In the genomic region with DNA sequence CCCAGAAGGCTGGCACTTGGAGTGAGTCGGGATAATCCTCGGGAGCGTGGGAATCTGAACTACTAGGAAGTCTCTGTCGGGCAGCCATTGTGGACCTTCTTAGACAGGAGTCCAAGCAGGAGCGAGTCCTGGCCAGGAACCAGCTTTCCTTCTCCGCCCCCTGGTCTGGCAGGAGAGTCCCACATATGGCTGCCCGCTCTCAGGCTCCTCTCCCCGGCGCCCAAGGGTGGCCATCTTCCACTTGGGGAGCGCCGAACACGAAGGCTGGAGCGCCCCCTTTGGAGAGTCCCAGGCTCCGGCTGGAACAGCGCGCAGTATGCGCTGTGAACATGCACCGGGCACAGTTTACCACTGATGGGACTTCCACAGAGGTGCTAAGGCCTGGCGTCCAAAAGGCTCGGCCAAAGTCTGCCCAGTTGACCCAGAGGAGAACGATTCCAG, we compare ENCODE assay signal across 8 mouse cellular contexts. TPM values are rescaled to one million over a fixed set of nuclear protein-coding genes. Genes with fewer than 3 reads are reported as not detected.
DNase-seq lines count a peak whose midpoint lies in the region; ATAC-seq lines count a peak whose summit lies in the region.

No protein-coding gene starts in this region.

- peak; percentile 67 for ATAC-seq in intestine, embryonic 16.5 days
- ATAC-seq in megakaryocyte-erythroid progenitor cell, adult 5-6 weeks (replicated peaks; ENCODE audit: low FRiP score, low TSS enrichment, poor library complexity, severe bottlenecking), result peak; percentile 62
- ATAC-seq in activated CD4-positive, CD25-positive, alpha-beta regulatory T cell, adult 4 months, result no peak

- WGBS in intestine, embryonic 16.5 days, result under 1% methylated on average over 21 of the region's 21 CpGs

- H3K27ac ChIP-seq in intestine, embryonic 16.5 days (ENCODE audit: low read length), result peak overlapping the region; percentile 93

- H3K27me3 ChIP-seq in intestine, embryonic 16.5 days (replicated peaks; ENCODE audit: control insufficient read depth, insufficient read depth, low read length), result no peaks in the 10 kb centered on the region

- peak overlapping the region; percentile 81 for H3K9ac ChIP-seq in intestine, embryonic 16.5 days (ENCODE audit: low read depth, low read length)

- intact Hi-C loops in gastrocnemius, postnatal 36 days (cut with DNase I), result loop anchor here (5.0 kb wide), 1 partner anchor 58 kb away; the partner anchor contains the start of gene Fads3
- intact Hi-C loops in left cerebral cortex, postnatal 25 days (cut with DNase I), result loop anchor here (1.0 kb wide), 1 partner anchor 82 kb away; the partner anchor contains the start of gene Fads1

- DNase-seq in adrenal gland, postnatal 10 days, result peak; percentile 88
- DNase-seq in embryo, embryonic 11 days, result peak; percentile 91
- peak; percentile 55 to 68 for DNase-seq in gastrocnemius, postnatal 36 days
- peak; percentile 59 to 72 for DNase-seq in left cerebral cortex, postnatal 25 days (ENCODE audit: low spot score in 2 of 2)
- DNase-seq in right cerebral cortex, postnatal 4 days, result peak; percentile 85

- no peaks in the 10 kb centered on the region for H3K36me3 ChIP-seq in intestine, embryonic 16.5 days (ENCODE audit: control insufficient read depth, insufficient read depth, low read length)

- H3K4me3 ChIP-seq in intestine, embryonic 16.5 days (ENCODE audit: low read length), result peak overlapping the region; percentile 76

- peak overlapping the region; percentile 66 for H3K4me2 ChIP-seq in intestine, embryonic 16.5 days (ENCODE audit: low read depth, low read length)

- H3K9me3 ChIP-seq in intestine, embryonic 16.5 days (ENCODE audit: control insufficient read depth, low read length), result no peaks in the 10 kb centered on the region

- H3K4me1 ChIP-seq in intestine, embryonic 16.5 days (ENCODE audit: control insufficient read depth, insufficient read depth, low read length), result peaks cover 36% of the 10 kb centered on the region

RNA-seq across cellular contexts. Expression of gene Fads2, which starts 0.9 kb away (rescaled TPM):
- total RNA-seq in adrenal gland, postnatal 10 days (2021), result 100 to 1,000 TPM; 344 to 595 TPM
- 1 to 10 TPM; 2.2 to 2.4 TPM for total RNA-seq in gastrocnemius, postnatal 36 days (2021)
- polyA plus RNA-seq in intestine, embryonic 16.5 days (2015; fragmentation: Nextera tagmentation; extraction: Ambion mirVana), result 206 and 216 TPM in 2 replicates
- total RNA-seq in left cerebral cortex, postnatal 25 days (2021), result 100 to 1,000 TPM; 141 to 145 TPM
- total RNA-seq in megakaryocyte-erythroid progenitor cell, adult 5-6 weeks (2014; fragmentation: Nextera tagmentation), result 67.8 and 78.3 TPM in 2 replicates
- 47.2 and 69.6 TPM in 2 replicates for total RNA-seq in megakaryocyte-erythroid progenitor cell, adult 5-6 weeks (2017)
- polyA plus RNA-seq in activated CD4-positive, CD25-positive, alpha-beta regulatory T cell, adult 4 months (2017; shearing (Covaris generic)), result under 1 TPM; 0.19 to 0.29 TPM

RNA-seq across cellular contexts. Expression of gene Fads3, which starts 59.3 kb away (rescaled TPM):
- 10 to 100 TPM; 11.1 to 14.7 TPM for total RNA-seq in adrenal gland, postnatal 10 days (2021)
- 1 to 10 TPM; 2.4 to 2.9 TPM for total RNA-seq in gastrocnemius, postnatal 36 days (2021)
- 12.4 and 13.0 TPM in 2 replicates for polyA plus RNA-seq in intestine, embryonic 16.5 days (2015; fragmentation: Nextera tagmentation; extraction: Ambion mirVana)
- total RNA-seq in left cerebral cortex, postnatal 25 days (2021), result 10 to 100 TPM; 31.1 to 31.5 TPM
- total RNA-seq in megakaryocyte-erythroid progenitor cell, adult 5-6 weeks (2014; fragmentation: Nextera tagmentation), result 22.8 and 23.9 TPM in 2 replicates
- total RNA-seq in megakaryocyte-erythroid progenitor cell, adult 5-6 weeks (2017), result 15.9 and 18.7 TPM in 2 replicates
- not detected for polyA plus RNA-seq in activated CD4-positive, CD25-positive, alpha-beta regulatory T cell, adult 4 months (2017; shearing (Covaris generic))

Comparison
In these comparisons a context has a peak if more than half of its experiments do, and no peak if none do; other contexts are left out.
1. RNA of gene Fads2, which starts 0.9 kb away (total RNA-seq): 344 to 595 TPM in adrenal gland, postnatal 10 days, 141 to 145 TPM in left cerebral cortex, postnatal 25 days and 47.2 to 78.3 TPM in megakaryocyte-erythroid progenitor cell, adult 5-6 weeks; 2.2 to 2.4 TPM in gastrocnemius, postnatal 36 days; every median in the first group is over 10 times any median in the second.
2. Peak in every context shown above with its lines, with median percentiles within 50 percentile points of each other: DNase-seq.